30 mouse cellular contexts compared by ENCODE assay signal in genomic region chr1:38700646-38701045, GRCm38 (mm10). TPM values are rescaled to one million over a fixed set of nuclear protein-coding genes. Genes with fewer than 3 reads are reported as not detected.
A peak's percentile ranks its signal among the peaks of the same experiment; 100 is the strongest.
DNase-seq lines count a peak whose midpoint lies in the region; ATAC-seq and TF ChIP-seq lines count a peak whose summit lies in the region.
"Had no signal": no experiment of that assay in that cellular context is flagged by ENCODE, and none has a peak within 500 bp of the region (broad histone marks: within the 10 kb centered on the region; RNA-seq: fewer than 3 reads in every experiment).

No protein-coding gene starts in this region.

- peak; percentile 84 for DNase-seq in kidney, postnatal 0 days (ENCODE audit: low spot score)
- DNase-seq in kidney, adult 9 months: no peak
- peak; percentile 9 for DNase-seq in lung, postnatal 0 days (ENCODE audit: low spot score)
- no peak for DNase-seq in lung, adult 2 months
- DNase-seq in adipocyte (ENCODE audit: low spot score): peak; percentile 65
- DNase-seq in midbrain, postnatal 0 days (ENCODE audit: low spot score): no peak
- DNase-seq: adrenal gland, postnatal 25 days; cerebellum, adult 2 months; cerebellum, postnatal 14 days; forebrain, postnatal 0 days; gastrocnemius, postnatal 10 days; heart, postnatal 36 days; layer of hippocampus, postnatal 36 days; left cerebral cortex, postnatal 4 days; liver, postnatal 0 days; right cerebral cortex, adult 18-20 months; spleen, adult 18-20 months; thymus, postnatal 25 days had no signal

- no peaks in the 10 kb centered on the region for H3K36me3 ChIP-seq in kidney, postnatal 0 days (ENCODE audit: insufficient read depth, low read length)
- H3K36me3 ChIP-seq in lung, postnatal 0 days (ENCODE audit: insufficient read depth, low read length): no peaks in the 10 kb centered on the region
- H3K36me3 ChIP-seq in midbrain, postnatal 0 days (ENCODE audit: insufficient read depth, low read length): no peaks in the 10 kb centered on the region
- H3K36me3 ChIP-seq: forebrain, embryonic 12.5 days; hindbrain, embryonic 12.5 days; liver, embryonic 12.5 days; midbrain, embryonic 10.5 days; neural tube, embryonic 12.5 days had no signal

- WGBS in kidney, postnatal 0 days: 55% methylated on average over 6 of the region's 6 CpGs
- WGBS in lung, postnatal 0 days: 60% methylated on average over 6 of the region's 6 CpGs
- WGBS in lung, adult 2 months: 52% methylated on average over 6 of the region's 6 CpGs
- WGBS in midbrain, postnatal 0 days: 73% methylated on average over 6 of the region's 6 CpGs

- H3K4me1 ChIP-seq in kidney, postnatal 0 days (replicated peaks; ENCODE audit: insufficient read depth, low read length): no peaks in the 10 kb centered on the region
- no peaks in the 10 kb centered on the region for H3K4me1 ChIP-seq in lung, postnatal 0 days (ENCODE audit: insufficient read depth, low read depth, low read length)
- no peaks in the 10 kb centered on the region for H3K4me1 ChIP-seq in lung, adult 2 months (ENCODE audit: control insufficient read depth, insufficient read depth, low read length)
- no peaks in the 10 kb centered on the region for H3K4me1 ChIP-seq in midbrain, postnatal 0 days (ENCODE audit: insufficient read depth, low read length)
- H3K4me1 ChIP-seq: liver, embryonic 12.5 days; neural tube, embryonic 12.5 days had no signal

- no peak for TF ChIP-seq EP300 in lung, postnatal 0 days (IDR thresholded peaks at IDR 0.05)

- no peak for TF ChIP-seq POLR2A in lung, adult 2 months (IDR thresholded peaks at IDR 0.05; ENCODE audit: borderline replicate concordance, extremely low read depth, low read depth, low read length)

- H3K9me3 ChIP-seq in kidney, postnatal 0 days (replicated peaks; ENCODE audit: low read length): no peaks in the 10 kb centered on the region
- H3K9me3 ChIP-seq in lung, postnatal 0 days (ENCODE audit: low read length): no peaks in the 10 kb centered on the region
- no peaks in the 10 kb centered on the region for H3K9me3 ChIP-seq in midbrain, postnatal 0 days (ENCODE audit: low read length)
- H3K9me3 ChIP-seq: forebrain, embryonic 12.5 days; hindbrain, embryonic 12.5 days; liver, embryonic 12.5 days; midbrain, embryonic 10.5 days; neural tube, embryonic 12.5 days had no signal

- TF ChIP-seq CTCF in kidney, postnatal 0 days (IDR thresholded peaks at IDR 0.05; ENCODE audit: low read depth): no peak
- no peak for TF ChIP-seq CTCF in lung, postnatal 0 days (IDR thresholded peaks at IDR 0.05)
- TF ChIP-seq CTCF in lung, adult 2 months (IDR thresholded peaks at IDR 0.05; ENCODE audit: insufficient read depth, low read length): no peak
- no peak for TF ChIP-seq CTCF in midbrain, postnatal 0 days (IDR thresholded peaks at IDR 0.05)

- H3K27ac ChIP-seq in kidney, postnatal 0 days: no peak overlapping the region
- H3K27ac ChIP-seq in lung, postnatal 0 days (ENCODE audit: low read length): no peak overlapping the region
- H3K27ac ChIP-seq in midbrain, postnatal 0 days (ENCODE audit: low read depth, low read length): no peak overlapping the region
- H3K27ac ChIP-seq: forebrain, embryonic 12.5 days; hindbrain, embryonic 12.5 days; liver, embryonic 12.5 days; midbrain, embryonic 10.5 days; neural tube, embryonic 12.5 days had no signal

- no peak overlapping the region for H3K4me2 ChIP-seq in kidney, postnatal 0 days (ENCODE audit: low read length)
- no peak overlapping the region for H3K4me2 ChIP-seq in lung, postnatal 0 days (replicated peaks; ENCODE audit: low read depth, low read length)
- H3K4me2 ChIP-seq in midbrain, postnatal 0 days (ENCODE audit: low read depth, low read length, poor library complexity, severe bottlenecking): no peak overlapping the region
- H3K4me2 ChIP-seq: forebrain, embryonic 12.5 days; heart, embryonic 11.5 days; hindbrain, embryonic 12.5 days; liver, embryonic 12.5 days; neural tube, embryonic 12.5 days had no signal

- H3K4me3 ChIP-seq in kidney, postnatal 0 days (replicated peaks; ENCODE audit: low read depth, low read length): no peak overlapping the region
- H3K4me3 ChIP-seq in lung, postnatal 0 days (ENCODE audit: low read depth, low read length): no peak overlapping the region
- no peak overlapping the region for H3K4me3 ChIP-seq in lung, adult 2 months (replicated peaks; ENCODE audit: extremely low read depth, low read depth, low read length)
- H3K4me3 ChIP-seq in midbrain, postnatal 0 days (ENCODE audit: low read depth, low read length): no peak overlapping the region
- H3K4me3 ChIP-seq: erythroblast, embryonic 14.5 days; forebrain, embryonic 12.5 days; hindbrain, embryonic 12.5 days; liver, embryonic 12.5 days; midbrain, embryonic 10.5 days; myocyte; neural tube, embryonic 12.5 days had no signal

- H3K27me3 ChIP-seq in kidney, postnatal 0 days (ENCODE audit: insufficient read depth, low read length): no peaks in the 10 kb centered on the region
- H3K27me3 ChIP-seq in lung, postnatal 0 days (replicated peaks; ENCODE audit: insufficient read depth, low read length): no peaks in the 10 kb centered on the region
- no peaks in the 10 kb centered on the region for H3K27me3 ChIP-seq in midbrain, postnatal 0 days (ENCODE audit: insufficient read depth, low read length)
- H3K27me3 ChIP-seq: forebrain, embryonic 12.5 days; hindbrain, embryonic 12.5 days; neural tube, embryonic 12.5 days had no signal

- no peak for ATAC-seq in kidney, postnatal 0 days (replicated peaks; ENCODE audit: low FRiP score, low read depth)
- no peak for ATAC-seq in lung, postnatal 0 days
- ATAC-seq in frontal cortex, adult (ENCODE audit: low TSS enrichment): no peak
- ATAC-seq in midbrain, postnatal 0 days (ENCODE audit: low FRiP score): no peak
- ATAC-seq: forebrain, postnatal 0 days; intestine, postnatal 0 days; liver, embryonic 12.5 days; liver, postnatal 0 days; midbrain, embryonic 16.5 days had no signal

- no peak overlapping the region for H3K9ac ChIP-seq in kidney, postnatal 0 days (ENCODE audit: low read depth, low read length)
- H3K9ac ChIP-seq in lung, postnatal 0 days (replicated peaks; ENCODE audit: low read depth): no peak overlapping the region
- H3K9ac ChIP-seq in midbrain, postnatal 0 days (replicated peaks; ENCODE audit: low read length, poor library complexity, severe bottlenecking): no peak overlapping the region
- H3K9ac ChIP-seq: forebrain, embryonic 12.5 days; forebrain, postnatal 0 days; hindbrain, embryonic 12.5 days; liver, embryonic 12.5 days; liver, postnatal 0 days; neural tube, embryonic 12.5 days had no signal

RNA-seq across cellular contexts. Expression of gene Aff3, which starts 35.9 kb away (rescaled TPM):
- 6.9 and 7.9 TPM in 2 replicates for polyA plus RNA-seq in kidney, postnatal 0 days (2015; fragmentation: Nextera tagmentation; extraction: Ambion mirVana)
- 5.9 and 6.6 TPM in 2 replicates for polyA plus RNA-seq in lung, postnatal 0 days (2015; fragmentation: Nextera tagmentation; extraction: Ambion mirVana)
- 16.9 and 19.3 TPM in 2 replicates for polyA plus RNA-seq in lung, adult 2 months (2012; rRNA removed)
- total RNA-seq in midbrain, postnatal 0 days (2014; rRNA removed): 61.2 and 65.0 TPM in 2 replicates
- 16.5 and 20.6 TPM in 2 replicates for polyA plus RNA-seq in midbrain, postnatal 0 days (2015; fragmentation: Nextera tagmentation; extraction: Ambion mirVana)
- polyA plus RNA-seq: C2C12, myocyte had no signal

Comparison
In these comparisons a context has a peak if more than half of its experiments do, and no peak if none do; other contexts are left out.
1. DNase-seq: peak in kidney, postnatal 0 days (single experiment), lung, postnatal 0 days (single experiment) and adipocyte (single experiment); none in kidney, adult 9 months (single experiment), lung, adult 2 months (single experiment) and midbrain, postnatal 0 days (single experiment).